Mouse (Mus musculus): ENCODE measurements around the gene Cntrob.

DNA sequence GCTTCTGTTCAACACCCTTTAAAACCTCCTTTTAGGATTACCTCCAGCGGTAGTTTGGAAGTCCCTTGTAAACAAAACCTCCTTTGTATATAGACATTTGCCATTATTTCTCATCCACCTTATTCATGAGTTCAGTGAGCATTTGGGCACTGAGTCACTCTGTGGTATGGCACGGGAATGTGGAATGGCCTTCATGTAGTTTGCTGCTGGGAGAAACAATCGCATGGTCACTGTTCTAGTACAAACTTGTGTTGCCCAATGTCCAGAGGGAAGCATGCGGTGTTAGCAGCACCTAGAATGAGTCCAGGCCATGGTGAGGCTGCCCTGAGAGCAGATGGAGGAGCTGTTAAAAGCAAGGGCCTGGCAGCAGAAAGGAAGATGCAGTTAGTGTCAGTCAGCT is 11.2 kb upstream of the Cntrob start:
- TF ChIP-seq CTCF (IDR thresholded peaks at IDR 0.05; ENCODE audit: low read depth) (no peak), EP300 (IDR thresholded peaks at IDR 0.05; ENCODE audit: low read depth) (no peak)
